Mouse (Mus musculus): ENCODE data around the gene Rab40b.

DNA sequence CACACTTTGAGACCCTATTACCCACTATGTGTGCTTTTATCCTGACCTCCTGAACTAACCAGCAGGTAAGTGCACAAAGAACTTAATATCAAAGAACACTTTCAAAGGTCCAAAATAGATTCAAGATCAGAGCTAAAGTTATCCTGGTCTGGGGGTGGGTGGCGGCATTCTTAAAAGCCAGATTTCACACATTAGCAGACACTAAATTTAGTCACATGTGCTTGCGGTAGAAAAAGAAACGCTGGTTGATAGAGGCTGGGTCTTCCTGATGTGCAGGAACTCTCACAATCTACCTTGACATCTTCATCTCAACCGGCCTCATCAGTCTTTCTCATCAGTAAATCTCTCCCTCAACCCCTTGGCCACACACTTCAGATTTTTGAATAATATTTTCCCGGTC is 26.7 kb upstream of the Rab40b start:
- TF ChIP-seq GABPA (IDR thresholded peaks at IDR 0.05; ENCODE audit: insufficient replicate concordance, low read depth, low read length) (no peak), CHD1 (IDR thresholded peaks at IDR 0.05; ENCODE audit: low read depth, low read length) (no peak), CTCF (conservative IDR thresholded peaks at IDR 0.05 in 1 of 2, IDR thresholded peaks at IDR 0.05 in 1 of 2; ENCODE audit: low read depth in 2 of 2, low read length in 2 of 2) (no peak), POLR2A (IDR thresholded peaks at IDR 0.05; ENCODE audit: low read depth, low read length) (no peak), E2F4 (IDR thresholded peaks at IDR 0.05; ENCODE audit: insufficient replicate concordance, low read depth, low read length) (no peak), KAT2A (IDR thresholded peaks at IDR 0.05; ENCODE audit: insufficient replicate concordance, low read length) (no peak), EP300 (IDR thresholded peaks at IDR 0.05; ENCODE audit: low read length) (no peak), RCOR1 (conservative IDR thresholded peaks at IDR 0.05; ENCODE audit: low read depth, low read length) (no peak), BHLHE40 (IDR thresholded peaks at IDR 0.05; ENCODE audit: low read depth, low read length) (no peak)
